Mouse (Mus musculus) thymus, adult 18-20 months (tissue): ENCODE data around the gene Grb2.

Source experiments
- DNase-seq, 2 experiments: peaks; one replicate each; pipeline ENCODE4 v3.0.0; 2022; ENCODE audit warnings: mixed read lengths in 2 of 2

Gene Grb2

DNA sequence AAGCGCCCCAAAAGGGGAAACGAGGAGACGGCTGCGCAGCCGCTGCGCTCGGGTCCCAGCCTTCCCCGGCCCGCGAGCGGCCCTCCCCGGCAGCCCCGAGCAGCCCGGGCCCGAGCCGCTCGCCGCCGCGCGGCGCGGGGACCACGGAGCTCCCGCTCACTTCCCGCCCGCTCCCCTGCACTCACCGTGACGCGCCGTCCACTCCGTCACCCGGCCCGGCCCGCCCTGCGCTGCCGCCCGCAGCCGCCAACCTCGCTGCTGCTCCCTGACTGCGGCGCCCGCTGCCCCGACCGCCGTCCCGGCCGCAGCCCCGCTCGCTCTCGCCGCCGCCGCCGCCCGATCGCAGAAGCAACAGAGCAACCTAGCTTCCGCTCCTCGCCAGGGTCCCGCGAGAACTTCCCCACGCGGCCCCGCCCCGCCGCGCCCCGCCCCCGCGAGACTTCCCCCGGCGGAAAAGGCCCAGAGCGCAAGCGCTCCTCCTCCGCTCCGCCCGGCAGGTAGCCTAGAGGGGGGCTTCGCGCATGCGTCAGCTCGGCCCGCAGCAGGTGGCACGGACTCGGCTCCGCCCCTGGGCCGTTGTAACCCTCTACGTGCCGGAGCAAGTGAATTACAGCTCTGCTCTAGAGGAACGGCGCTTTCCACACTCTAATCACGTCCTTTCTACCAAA, at the start of gene Grb2:
Grb2 (minus strand) TSS at position 389 of the 668 bp plus-strand sequence.
- peak; percentile 97 to 98 for DNase-seq

DNA sequence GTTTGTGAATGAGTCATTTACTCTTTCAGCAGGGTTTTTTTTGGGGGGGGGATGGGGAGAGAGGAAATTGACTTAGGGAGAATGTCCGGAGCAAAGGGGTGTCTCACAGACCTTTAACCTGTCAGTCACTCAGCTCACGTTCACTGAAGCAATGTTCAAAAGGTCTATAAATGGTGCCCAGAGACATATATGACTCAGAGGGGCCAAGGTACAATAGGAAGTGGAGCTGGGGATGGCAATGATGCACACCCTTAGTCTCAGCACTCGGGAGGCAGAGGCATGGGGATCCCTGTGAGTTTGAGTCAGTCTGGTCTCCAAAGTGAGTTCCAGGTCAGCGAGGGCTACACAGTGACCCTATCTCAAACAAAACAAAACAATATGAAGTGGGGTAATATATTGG, 45.1 kb upstream of the Grb2 start:
- DNase-seq, result no peak

DNA sequence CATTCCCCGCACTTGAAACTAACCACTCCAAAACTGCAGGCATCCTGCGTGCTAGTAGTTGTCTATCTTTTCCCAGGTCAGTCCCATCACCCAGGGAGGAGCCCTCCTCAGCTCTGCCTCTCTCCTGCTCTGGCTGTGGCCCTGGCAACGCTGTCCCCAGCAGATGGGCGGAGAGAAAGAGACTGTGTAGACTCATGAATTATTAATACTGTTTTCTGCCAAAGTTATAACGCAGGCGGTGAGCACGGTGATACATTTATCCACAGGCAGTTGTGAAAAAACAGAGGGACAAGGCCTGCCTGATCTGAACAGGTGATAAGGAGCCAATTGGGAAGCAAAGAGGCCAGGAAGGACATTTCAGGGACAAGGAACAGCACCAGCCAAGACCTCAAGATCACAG, 44.3 kb upstream of the Grb2 start:
- no peak for DNase-seq

DNA sequence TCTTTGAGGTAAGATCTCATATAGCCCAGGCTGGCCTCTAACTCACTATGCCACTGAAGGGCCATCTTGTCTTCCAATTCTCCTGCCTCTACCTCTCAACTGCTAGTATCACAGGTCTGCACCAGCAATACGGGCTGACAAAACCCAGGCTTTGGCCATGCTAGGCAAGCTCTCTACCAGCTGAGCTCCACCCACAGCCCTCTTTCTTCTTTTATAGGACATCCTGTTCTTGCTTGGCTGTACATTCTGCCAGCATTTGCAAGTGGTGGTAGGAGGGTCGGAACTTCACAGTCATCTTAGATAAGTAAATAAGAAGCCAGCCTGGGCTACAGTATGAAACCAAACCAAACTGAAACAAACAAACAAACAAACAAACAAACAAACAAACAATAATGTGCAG, 43.3 kb upstream of the Grb2 start:
- no peak for DNase-seq

DNA sequence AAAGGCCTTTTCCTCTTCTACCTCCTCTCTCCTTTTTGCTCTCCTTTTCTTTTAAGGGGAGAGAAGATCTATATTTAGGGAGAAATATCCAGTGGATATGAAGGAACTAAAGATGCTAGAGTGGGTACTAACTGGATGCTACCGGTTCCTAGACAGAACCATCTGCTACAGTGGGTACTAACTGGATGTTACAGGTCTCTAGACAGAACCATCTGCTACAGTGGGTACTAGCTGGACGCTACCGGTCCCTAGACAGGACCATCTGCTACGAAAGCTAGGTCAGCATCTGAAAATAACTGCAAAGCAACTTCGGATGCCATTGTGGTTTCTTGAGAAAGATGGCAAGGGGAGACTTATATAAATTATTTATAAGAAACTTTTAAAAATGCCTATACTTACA, 41.4 kb upstream of the Grb2 start:
- DNase-seq, result no peak

DNA sequence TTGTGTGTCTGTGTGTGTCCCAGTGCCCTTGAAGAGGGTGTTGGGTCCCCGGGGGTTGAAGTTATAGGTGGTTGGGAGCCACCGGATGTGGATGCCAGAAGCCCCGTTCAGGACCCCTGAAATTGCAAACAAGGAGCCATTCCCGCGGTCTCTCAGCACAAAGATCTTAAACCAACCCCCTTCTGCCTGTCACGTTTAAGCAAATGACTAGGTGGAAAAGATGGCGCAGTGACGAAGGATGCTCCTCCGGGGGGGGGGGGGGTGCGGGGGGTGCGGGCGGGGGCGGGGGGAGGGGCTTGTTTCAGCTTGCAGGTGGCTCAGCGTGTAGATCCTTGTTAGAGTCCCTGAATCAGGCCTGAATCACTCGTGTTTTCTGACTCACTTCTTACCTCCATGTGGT, 39.0 kb upstream of the Grb2 start:
- DNase-seq, result no peak

DNA sequence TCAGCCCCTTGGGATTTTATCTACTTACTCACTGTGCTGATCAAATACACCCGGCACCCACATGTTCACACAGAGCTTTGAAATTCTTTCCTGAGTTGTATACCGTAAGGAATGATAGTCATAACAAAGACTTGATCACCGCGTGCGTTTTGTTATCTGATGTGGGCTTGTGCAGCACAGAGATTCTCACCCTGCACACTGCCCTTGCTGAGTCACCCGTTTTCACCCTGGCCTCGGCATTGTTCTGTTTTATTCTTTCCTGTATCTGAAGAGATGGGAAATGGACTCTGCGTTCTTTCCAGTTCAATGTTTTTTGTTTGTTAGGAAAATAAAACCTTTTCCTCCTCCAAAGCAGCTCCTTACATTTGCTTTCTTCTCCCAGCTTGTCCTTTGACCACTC, 38.4 kb upstream of the Grb2 start:
- DNase-seq, result no peak

DNA sequence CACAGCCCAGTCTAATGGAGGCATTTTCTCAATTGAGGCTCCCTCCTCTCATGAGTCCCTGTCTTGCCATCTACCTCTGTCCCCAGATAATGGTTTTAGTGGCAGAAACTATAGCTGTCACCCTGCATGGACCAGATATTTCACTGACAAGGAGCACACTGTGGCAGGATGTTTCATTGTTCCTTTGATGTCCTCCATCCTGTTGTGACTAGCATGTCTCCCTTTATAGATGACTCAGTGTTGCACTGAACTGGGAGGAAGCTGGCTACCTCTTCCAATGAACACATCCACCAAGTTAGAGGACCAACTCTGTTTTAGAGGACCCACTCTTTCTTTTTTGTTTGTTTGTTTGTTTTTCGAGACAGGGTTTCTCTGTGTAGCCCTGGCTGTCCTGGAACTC, 37.7 kb upstream of the Grb2 start:
- no peak for DNase-seq

DNA sequence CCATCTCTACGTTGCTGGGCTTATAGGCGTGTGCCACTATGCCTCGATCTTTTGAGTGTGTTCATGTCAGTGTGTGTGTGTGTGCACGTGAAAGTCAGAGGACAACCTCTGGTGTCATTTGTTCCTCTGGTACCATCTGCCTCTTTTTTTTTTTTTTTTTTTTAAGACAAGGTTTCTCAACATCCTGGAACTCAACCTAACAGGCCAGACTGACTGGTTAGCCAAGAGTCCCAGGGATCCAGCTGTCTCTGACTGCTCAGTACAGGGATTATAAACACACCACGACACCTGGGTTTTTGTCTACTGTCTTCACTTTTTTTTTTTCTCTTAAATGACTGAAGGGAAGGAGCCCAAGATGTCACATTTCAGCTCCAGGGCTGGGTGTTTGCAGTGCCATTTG, 36.0 kb upstream of the Grb2 start:
- DNase-seq, result no peak

DNA sequence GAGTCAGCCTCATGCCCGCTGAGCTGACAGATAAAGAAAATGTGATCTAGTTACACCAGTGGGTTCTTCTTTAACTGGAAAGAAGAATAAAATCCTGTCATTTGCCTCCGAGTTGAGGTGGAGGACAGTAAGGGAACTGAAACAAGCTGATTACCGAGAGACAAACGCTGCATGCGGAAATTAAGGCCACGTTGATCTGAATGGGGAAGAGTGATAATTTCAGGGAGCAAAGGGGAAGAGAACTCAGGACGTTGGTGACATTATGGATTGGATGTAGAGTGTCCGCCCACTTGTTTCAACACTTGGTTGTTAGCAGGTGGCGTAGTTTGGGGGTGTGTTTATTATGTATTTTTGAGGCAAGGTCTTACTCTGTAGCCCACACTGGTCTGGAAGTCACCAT, 34.5 kb upstream of the Grb2 start:
- DNase-seq, result no peak

DNA sequence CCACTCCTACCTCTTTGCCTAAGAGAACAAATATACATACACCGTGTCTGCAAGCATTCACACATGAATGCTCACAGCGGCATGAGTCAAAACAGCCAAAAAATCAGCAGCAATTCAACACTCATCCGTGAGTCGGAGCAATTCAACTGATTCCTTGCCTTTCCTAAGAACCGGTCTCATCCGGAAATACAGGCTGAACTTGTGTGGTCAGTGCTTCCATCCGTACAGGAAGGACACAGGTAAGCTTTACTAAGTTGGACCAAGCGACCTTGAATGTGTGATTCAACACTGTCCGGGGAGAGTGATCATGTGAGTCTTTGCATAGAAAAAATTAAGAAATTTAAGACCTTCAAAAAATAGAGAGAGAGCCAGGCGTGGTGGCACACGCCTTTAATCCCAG, 32.7 kb upstream of the Grb2 start:
- no peak for DNase-seq

DNA sequence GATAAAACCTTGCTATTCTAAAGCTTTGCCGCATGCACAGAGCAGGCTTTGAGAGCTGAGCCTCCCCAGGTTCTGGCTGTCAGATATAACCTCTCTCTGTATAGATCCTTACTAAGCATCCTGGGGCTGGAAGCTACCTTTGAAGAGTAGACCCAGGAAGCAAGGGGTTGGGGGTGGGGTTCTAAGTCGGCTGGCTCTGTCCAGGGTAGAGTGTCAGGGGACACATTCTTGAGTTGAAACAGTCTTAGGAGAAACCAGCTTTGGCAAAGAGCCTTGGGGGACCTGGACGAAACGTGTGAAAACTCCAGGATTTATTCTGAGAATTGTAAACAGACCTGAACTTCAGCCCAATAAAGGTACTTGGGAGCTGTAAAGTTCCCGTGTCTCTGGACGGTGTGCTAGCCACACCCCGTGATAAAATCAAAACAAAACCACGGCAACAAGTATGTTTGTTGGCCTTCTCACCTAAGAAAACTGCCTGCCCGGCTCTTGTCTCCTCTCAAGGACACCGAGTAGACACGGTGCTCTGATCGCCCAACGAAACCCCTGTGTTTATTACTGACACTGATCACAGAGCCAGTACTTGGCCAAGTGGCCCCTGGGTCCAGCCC, 30.0 kb upstream of the Grb2 start:
- DNase-seq, result no peak

DNA sequence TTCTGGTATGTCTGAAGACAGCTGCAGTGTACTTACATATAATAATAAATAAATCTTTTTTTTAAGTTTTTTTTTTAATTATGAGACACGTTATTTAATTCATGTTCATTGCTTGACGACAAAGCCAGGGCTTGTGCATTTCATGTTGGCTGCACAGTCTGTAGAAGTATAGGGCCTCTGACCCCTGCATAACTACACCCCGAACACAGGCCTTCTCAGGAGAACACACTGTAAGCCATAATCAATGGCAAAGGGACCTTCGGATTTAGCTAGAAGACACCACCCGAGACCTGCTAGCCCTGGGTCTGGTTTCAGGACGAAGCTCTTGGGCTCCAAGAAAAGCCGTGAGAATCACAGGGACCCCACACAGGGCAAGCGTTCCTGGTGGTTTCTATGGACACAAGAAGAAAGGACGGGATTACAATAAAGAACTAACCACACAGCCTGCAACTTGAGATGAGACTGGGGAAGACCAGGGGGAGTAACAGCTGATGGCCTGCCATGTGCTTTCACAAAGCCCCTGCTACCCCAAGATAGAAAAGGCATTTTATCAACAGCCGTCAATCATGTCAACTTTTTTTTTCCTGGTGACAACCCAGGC, 29.3 kb upstream of the Grb2 start:
- DNase-seq, result no peak

DNA sequence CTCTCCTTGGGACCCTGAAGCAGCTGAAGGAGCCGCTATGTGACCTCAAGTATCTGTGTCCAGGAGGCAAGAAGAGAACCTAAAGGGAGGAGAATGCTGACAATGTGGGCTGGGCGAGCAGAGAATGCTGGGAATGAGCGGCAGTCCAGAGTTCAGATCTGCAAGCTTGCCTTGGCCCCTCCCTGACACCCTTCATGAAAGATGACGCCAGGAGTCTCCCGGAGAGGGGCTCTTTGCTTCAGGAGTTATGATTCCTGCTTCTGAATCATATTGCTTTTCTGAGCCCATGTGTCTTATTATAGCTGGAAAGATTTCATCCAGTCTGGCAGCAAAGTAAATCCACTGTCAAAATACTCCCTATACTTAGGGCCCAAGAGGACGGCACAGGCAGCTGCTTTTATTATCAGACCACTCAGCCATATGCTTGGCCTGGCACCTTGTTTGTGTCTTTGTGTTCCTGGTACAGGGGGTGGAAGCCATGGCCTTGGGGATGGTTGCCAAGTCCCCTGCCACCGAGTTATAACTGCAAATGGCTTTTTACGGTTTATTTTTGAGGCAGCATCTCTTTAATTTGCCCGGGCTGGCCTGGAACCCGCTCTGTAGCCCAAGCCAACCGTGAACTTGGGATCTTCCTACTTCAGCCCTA, 25.8 kb upstream of the Grb2 start:
- no peak for DNase-seq

DNA sequence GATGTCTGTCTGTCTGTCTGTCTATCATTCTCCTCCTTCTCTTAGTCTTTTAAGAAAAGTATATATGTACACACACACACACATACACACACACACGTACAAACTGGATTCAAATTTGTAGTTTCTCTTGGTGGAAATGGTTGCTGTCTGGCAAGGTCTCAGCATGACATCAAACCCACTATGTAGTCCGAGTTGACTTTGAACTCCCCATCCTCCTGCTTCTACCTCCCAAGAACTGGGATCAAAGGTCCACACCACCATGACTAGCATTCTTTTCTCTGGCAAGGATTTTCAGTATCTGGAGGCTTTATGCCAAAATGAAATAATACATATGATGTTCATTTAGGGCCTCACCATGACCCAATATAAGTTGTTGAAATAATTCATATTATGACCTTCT, 14.8 kb upstream of the Grb2 start:
- DNase-seq, result no peak

DNA sequence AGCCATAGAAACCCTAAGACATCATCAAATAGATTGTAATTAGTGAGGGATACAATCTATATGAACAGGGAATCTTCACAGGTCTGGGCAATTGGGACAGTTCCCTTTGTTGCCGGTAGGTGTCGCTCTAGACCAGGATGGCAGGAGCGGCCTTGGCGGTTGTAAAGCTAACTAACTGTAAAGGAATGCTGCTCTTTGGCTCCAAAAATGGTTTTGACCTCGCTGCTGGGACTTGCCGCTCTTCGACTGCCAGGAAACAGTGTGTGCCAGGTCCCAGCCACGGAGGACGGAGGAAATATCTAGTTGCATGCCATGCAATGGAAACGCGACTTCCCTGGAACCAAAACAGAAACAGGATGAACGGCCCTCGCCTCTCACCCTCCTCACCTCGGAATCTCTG, 14.2 kb upstream of the Grb2 start:
- DNase-seq, result peak; percentile 37 to 56

DNA sequence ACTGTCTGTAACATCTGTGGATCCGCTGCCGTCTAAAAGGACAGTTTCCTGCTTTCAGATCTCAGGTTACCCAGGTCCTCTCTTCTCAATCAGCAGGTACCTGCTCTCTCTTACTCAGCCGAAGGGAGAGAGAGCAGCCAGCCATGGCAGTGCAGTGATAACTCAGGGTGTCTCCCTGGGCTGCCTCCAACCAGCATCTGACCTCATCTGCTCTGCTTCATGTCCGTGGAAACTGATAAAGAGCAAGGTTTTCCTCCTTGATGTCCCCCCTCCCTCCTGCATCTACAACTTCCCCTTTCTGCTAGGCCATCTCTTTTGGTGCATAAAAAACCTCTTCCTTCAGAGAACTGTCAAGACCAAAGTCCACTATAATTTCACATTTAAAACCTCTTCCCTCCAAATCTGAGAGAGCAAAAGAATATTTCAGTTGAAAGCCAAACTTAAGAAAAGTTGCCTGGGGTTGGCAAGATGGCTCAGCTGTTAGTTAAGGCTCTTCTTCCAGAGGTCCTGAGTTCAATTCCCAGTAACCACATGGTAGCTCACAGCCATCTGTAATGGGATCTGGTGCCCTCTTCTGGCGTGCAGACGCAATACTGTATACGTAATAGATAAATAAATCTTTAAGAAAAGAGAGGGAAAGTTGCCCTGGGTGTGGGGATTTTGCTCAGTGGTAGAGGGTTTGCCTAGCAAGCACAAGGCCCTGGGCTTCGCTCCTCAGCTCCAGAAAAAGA, 9.4 kb upstream of the Grb2 start:
- no peak for DNase-seq

DNA sequence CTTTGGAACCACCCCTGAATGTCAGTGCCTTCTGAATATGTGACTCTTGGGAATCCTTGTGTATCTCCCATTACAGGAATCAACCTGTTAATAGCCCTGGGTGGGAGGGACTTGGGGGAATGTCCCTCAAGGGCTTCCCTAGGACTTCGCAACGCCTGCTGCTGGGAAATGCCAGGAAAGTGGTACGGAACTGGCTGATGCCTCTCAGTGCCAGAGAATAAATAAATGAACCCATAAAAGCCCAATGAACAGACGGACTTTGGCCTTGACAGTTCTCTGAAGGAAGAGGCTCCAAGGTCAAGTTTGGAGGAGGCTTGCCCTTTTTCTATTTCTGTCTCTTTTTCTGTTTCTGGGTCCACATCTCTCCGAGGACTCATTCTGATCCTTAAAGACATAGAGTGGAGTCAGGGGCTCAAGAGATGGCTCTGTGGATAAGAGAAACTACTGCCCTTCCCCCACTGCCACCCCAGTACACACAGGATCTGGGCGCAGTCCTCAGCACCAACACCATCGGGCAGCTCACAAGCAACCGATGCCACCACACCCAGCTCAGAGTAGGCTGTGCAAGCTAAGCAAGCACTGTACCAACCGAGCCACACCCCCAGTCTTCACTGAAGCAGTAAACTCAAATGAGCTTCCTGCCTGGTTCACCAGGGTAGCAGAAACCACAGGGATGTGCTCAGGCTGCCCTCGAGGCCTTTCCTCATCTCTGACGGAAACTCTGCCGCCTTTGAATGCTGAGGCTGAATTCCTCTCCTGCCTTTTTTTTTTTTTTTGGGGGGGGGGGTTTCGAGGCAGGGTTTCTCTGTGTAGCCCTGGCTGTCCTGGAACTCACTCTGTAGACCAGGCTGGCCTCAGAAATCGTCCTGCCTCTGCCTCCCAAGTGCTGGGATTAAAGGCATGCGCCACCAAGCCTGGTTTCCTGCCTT, 8.3 kb upstream of the Grb2 start:
- DNase-seq, result peak; percentile 19 to 44

DNA sequence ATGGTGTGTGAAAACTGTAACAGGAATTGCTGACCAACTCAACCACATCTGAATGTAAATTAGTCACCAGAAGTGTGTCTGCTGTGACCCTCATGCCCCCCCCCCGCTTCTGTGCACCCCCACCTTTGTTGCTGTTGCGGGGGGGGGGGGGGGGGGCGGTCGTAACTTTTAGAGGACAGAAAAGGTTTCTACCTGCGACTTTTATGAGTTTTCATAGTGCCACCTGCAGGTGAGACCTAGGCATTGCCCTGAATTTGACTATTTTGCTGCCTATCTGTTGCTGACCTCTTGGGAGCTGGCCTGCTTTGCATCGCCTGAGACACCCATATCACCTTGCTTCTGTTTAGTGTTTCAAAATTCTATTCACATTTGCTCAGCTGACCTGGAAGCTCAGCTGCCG, 6.1 kb upstream of the Grb2 start:
- peak; percentile 32 to 58 for DNase-seq

DNA sequence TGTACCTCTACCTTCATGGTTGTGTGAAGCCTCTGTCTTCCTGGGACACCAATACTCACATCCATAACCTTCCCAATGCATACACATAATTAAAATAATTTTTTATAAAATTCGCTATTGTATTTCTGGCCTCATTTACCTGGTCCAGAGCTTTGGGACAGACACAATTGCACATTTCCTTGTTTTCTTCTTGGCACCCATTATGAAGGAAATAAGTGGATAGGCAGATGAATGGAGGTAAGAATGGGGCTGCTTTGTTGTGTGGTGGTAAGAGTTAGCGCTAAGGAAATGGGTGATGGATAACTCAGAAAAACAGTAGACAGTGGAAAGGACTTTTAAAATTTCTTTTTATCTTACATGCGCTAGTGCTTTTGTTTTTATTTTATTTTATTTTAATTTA, 5.0 kb upstream of the Grb2 start:
- no peak for DNase-seq

DNA sequence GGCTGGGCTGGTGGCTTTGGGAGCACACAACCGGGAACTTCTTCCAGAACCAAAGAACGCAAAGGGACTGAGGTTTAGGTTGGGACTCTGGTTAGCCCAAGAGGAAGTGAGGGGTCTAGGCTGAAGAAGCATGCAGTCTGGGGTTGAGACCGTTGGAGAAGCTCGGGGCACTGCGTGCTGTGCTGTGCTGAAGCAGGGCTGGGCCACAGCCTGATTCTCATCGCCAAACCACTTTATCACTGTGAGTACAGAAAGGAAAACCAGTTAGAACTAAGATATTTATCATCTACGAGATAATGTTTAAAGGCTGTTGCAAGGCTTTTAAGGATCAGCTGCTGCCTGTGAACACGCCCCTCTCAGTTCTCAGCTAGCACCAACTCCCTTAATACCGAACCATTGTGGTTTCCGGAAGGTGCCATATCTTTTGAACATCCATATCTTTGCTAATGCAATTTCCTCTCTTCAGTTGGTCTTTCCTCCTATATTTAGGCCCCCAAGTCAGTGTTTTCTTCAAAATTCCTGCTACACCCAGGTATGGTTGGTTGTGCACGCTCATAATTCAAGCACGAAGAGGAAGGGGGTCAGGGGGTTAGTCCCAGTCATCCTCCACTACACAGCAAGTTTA, 4.4 kb upstream of the Grb2 start:
- no peak for DNase-seq

DNA sequence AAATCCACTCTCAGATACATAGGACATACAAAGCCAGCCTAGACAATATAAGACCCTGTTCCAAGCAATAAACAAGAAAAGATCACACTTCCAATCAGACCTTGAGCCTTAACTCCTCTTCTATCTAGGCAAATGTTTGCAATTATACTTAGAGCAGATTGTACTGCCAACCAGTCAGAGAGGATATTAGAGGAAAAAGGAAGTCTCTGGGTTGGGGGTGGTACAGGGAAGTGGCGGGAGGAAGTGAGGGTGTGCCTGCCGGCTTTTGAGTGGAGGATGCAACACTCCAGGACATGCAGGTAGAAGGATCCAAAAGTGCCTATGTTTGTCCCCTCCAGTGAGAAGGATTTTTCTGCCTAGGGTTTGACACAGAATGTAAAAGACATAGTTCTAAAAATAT, 3.9 kb upstream of the Grb2 start:
- peak; percentile 31 to 48 for DNase-seq
